Mouse (Mus musculus): ENCODE measurements at regions not wholly inside any gene's neighbourhood (a gene's known extent, or its start where the extent isn't known, plus 50 kb on each side); places are given as distances from the start of the nearest gene placed in this dataset.

DNA sequence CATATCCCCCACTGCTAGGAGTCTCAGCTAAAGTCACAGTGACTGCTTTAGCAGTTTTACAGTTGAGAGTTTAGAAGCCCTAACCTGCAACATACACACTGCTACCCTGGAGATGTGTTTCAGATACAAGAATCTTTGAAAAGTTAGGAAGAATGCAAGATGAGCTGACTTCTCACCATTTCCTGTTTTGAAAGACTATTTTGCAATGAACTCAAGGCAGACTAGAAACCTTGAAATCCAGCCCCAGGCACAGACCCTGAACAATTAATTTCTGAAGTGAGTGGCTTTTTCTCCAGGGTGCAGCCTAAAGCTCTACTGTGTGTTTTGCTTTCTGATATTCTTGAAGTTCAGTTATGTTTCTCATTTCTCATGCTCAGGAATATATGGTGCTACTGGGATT is 440.6 kb downstream of the Nebl start:
- DNase-seq (ENCODE audit: low read depth, low spot score): no peak

- DNase-seq (ENCODE audit: low read depth, low spot score): peak; percentile 46
Measured at GRCm38 (mm10) chr2:17287598-17287997, 443.7 kb downstream of the Nebl start.

DNA sequence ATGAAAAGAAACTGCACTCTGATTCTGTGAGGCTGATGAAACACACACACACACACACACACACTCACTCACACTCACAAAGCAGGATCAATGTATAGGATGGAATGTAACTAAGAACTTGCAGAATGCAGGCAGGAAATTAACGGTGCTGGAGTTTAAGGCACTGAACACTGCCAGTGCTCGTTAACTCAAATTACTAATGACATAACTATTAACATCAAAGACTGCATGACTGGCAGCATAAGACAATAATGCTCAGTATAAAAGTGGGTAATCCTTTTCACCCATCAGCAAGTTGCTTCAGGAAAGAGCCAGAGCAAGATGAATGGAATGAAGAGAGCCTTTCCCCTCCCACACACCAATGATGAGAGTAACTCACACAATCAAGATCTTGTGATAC is 481.3 kb downstream of the Nebl start:
- DNase-seq (ENCODE audit: low read depth, low spot score): no peak

GRCm38 (mm10) chr2:17245821-17246220 is 485.4 kb downstream of the Nebl start:
- no peak for DNase-seq (ENCODE audit: low read depth, low spot score)

GRCm38 (mm10) chr2:17215607-17216006 is 515.7 kb downstream of the Nebl start:
- DNase-seq (ENCODE audit: low read depth, low spot score): no peak

DNA sequence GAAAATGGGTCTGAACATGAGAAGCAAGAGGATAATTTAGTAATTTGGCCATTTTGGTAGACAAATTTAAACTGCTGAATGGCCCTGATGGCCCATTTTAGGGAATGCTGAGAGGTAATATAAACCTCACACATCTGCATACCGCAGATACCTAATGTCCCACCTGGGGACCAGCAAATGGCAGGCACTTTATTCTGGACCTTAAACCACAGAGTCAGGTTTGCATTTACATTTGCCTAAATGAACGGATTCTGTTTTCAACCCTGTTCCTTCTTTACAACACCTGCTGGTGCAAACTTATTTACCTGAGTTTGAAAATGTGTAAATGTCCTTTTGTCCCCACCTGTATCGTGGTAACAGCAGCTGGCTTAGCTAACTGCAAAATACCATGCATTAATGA is 516.4 kb downstream of the Nebl start:
- no peak for DNase-seq (ENCODE audit: low read depth, low spot score)

GRCm38 (mm10) chr2:17212566-17212965 is 518.7 kb downstream of the Nebl start:
- DNase-seq (ENCODE audit: low read depth, low spot score): peak; percentile 77

DNA sequence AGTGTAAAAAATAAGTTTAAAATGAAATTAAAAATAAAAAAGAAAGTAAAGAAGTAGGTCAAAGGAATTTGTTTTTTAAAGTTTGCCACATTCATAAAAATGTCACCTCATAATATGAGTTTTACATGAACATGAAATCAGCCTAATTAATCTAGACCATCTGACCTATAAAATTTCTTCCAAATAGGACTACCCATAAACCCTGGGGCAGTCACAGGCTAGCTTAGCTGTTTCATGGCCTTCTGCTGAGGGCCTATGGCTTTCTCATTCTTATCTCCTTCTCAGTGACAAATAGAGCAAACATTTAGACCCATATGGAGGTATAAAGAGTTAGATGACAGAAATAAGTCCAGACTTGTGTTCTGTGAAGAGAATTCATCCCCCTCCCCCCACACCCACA is 520.2 kb downstream of the Nebl start:
- no peak for DNase-seq (ENCODE audit: low read depth, low spot score)

- peak; percentile 65 for DNase-seq (ENCODE audit: low read depth, low spot score)
Measured at GRCm38 (mm10) chr2:17193611-17194010, 537.7 kb downstream of the Nebl start.

- DNase-seq (ENCODE audit: low read depth, low spot score): no peak
Measured at GRCm38 (mm10) chr2:17189169-17189568, 542.1 kb downstream of the Nebl start.

- DNase-seq (ENCODE audit: low read depth, low spot score): no peak
Measured at GRCm38 (mm10) chr2:17187822-17188221, 543.4 kb downstream of the Nebl start.

- DNase-seq (ENCODE audit: low read depth, low spot score): no peak
Measured at GRCm38 (mm10) chr2:17183696-17184095, 547.6 kb downstream of the Nebl start.

- no peak for DNase-seq (ENCODE audit: low read depth, low spot score)
Measured at GRCm38 (mm10) chr2:17181597-17181996, 549.7 kb downstream of the Nebl start.

GRCm38 (mm10) chr2:17168896-17169295 is 562.4 kb downstream of the Nebl start:
- no peak for DNase-seq (ENCODE audit: low read depth, low spot score)

DNA sequence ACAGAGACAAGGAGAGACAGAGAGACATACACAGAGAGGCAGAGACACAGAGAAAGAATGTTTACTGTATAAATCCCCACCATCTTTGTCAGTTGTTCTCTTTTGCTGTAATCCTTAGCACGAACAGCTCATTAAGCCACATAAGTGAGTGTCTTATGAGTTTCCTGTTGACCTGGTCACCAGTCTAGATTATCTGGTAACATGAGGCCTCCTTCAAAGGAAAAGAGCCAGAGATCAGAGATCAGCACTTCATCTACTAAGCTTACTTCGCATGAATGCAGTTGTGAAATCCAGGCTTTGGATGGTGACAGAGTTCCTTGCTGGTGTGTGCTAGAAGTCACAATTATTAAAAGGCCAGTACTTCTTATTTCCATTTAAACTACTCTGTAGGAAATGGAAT is 566.2 kb downstream of the Nebl start:
- no peak for DNase-seq (ENCODE audit: low read depth, low spot score)

DNA sequence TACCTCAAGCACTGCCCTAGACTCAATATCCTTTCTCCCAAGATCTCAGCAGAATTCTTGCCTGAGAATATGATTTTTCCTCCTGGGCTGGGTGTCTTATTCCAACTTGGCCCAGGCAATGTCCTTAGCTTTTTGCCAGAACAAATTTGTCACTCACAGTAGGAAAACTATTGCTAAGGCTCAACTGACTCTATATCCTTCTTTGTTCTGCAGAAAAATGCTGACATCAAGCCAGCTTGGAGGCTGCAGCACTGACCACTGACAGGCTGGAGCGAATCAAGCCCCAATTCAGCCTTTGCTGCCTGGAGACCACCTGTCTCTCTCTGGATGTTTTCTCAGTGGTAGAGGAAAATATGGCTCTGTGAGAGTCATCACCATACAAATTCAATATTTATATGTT is 572.8 kb downstream of the Nebl start:
- DNase-seq (ENCODE audit: low read depth, low spot score): peak; percentile 18

GRCm38 (mm10) chr2:17157336-17157735 is 573.9 kb downstream of the Nebl start:
- no peak for DNase-seq (ENCODE audit: low read depth, low spot score)

- no peak for DNase-seq (ENCODE audit: low read depth, low spot score)
Measured at GRCm38 (mm10) chr2:17155596-17155995, 575.7 kb downstream of the Nebl start.

- no peak for DNase-seq (ENCODE audit: low read depth, low spot score)
Measured at GRCm38 (mm10) chr2:17123626-17124025, 607.6 kb downstream of the Nebl start.

DNA sequence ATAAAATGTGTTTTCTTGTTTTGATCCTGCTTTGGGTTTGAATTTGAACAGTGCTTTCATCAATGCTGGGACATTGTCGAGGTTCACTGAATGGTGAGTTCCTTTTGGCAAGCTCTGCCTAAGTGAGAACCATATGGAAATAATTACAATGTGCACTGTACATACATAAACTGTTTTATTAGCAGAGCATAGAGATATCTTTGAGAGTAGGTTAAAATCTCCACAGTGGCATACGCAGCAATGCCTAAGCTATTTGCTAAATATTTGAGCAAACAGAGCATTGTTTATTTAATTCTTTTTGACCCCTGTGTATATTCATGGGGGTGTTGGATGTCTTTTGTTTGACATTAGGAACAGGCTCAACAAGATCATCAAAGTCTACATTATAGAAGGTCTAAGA is 614.0 kb downstream of the Nebl start:
- no peak for DNase-seq (ENCODE audit: low read depth, low spot score)

GRCm38 (mm10) chr2:17111177-17111576 is 620.1 kb downstream of the Nebl start:
- no peak for DNase-seq (ENCODE audit: low read depth, low spot score)

GRCm38 (mm10) chr2:17101161-17101560 is 630.1 kb downstream of the Nebl start:
- no peak for DNase-seq (ENCODE audit: low read depth, low spot score)

- no peak for DNase-seq (ENCODE audit: low read depth, low spot score)
Measured at GRCm38 (mm10) chr2:17097546-17097945, 633.7 kb downstream of the Nebl start.

- no peak for DNase-seq (ENCODE audit: low read depth, low spot score)
Measured at GRCm38 (mm10) chr2:17091454-17091853, 639.8 kb downstream of the Nebl start.

GRCm38 (mm10) chr2:17081266-17081665 is 650.0 kb downstream of the Nebl start:
- no peak for DNase-seq (ENCODE audit: low read depth, low spot score)
